9 mouse cellular contexts compared by ENCODE assay signal in the genomic region with DNA sequence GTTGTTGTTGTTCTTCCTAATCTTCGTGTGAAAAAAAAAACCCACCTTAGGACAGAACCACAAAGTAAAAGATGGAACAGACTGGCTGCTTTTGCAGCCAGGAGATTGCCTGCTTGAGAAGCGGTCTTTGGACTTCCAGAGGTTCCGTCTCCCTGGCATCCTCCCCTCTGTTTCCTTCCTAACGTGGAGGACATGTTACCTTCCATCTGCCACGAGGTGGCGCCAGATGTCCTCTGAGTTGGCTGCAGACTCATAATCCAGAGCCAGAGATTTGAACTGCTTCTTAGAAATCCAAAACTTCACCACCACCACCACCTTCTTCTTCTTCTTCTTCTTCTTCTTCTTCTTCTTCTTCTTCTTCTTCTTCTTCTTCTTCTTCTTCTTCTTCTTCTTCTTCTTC. TPM values are rescaled to one million over a fixed set of nuclear protein-coding genes. Genes with fewer than 3 reads are reported as not detected.
A peak's percentile ranks its signal among the peaks of the same experiment; 100 is the strongest.
DNase-seq lines count a peak whose midpoint lies in the region; ATAC-seq lines count a peak whose summit lies in the region.
"Had no signal": no experiment of that assay in that cellular context is flagged by ENCODE, and none has a peak within 500 bp of the region (broad histone marks: within the 10 kb centered on the region; RNA-seq: fewer than 3 reads in every experiment).

No protein-coding gene starts in this region.

- ATAC-seq in cerebellum, adult (ENCODE audit: insufficient number of reproducible peaks, low FRiP score, low TSS enrichment) = peak; percentile 62
- peak; percentile 86 for ATAC-seq in frontal cortex, adult (ENCODE audit: low TSS enrichment)
- ATAC-seq in hematopoietic stem cell, adult 5-6 weeks (replicated peaks in 1 of 2; ENCODE audit: insufficient read depth in 1 of 2, low FRiP score in 2 of 2, low TSS enrichment in 1 of 2, low read depth in 1 of 2, poor library complexity in 2 of 2, severe bottlenecking in 2 of 2) = peak; percentile 47 to 48; a peak in 3 of 4 replicates
- ATAC-seq in midbrain, embryonic 16.5 days = peak; percentile 49; the same call in 1 of the 2 replicates

- peaks cover 2% of the 10 kb centered on the region; the same call in 1 of the 2 replicates for H3K4me1 ChIP-seq in midbrain, embryonic 16.5 days (ENCODE audit: control insufficient read depth, insufficient read depth, low read length)

- no peaks in the 10 kb centered on the region for H3K27me3 ChIP-seq in midbrain, embryonic 16.5 days (ENCODE audit: control insufficient read depth, insufficient read depth, low read depth, low read length)
- H3K27me3 ChIP-seq: embryonic facial prominence, embryonic 12.5 days had no signal

- no peak overlapping the region for H3K27ac ChIP-seq in midbrain, embryonic 16.5 days (ENCODE audit: low read length)
- H3K27ac ChIP-seq: embryonic facial prominence, embryonic 12.5 days had no signal

- 3% methylated on average over 6 of the region's 6 CpGs for whole genome bisulfite sequencing in midbrain, embryonic 16.5 days

- H3K9me3 ChIP-seq in midbrain, embryonic 16.5 days (replicated peaks; ENCODE audit: control insufficient read depth, low read length, poor library complexity, severe bottlenecking) = no peaks in the 10 kb centered on the region
- H3K9me3 ChIP-seq: embryonic facial prominence, embryonic 12.5 days had no signal

- no peak overlapping the region for H3K4me3 ChIP-seq in midbrain, embryonic 16.5 days (ENCODE audit: low read depth, low read length)
- H3K4me3 ChIP-seq: embryonic facial prominence, embryonic 12.5 days had no signal

- no peak overlapping the region for H3K9ac ChIP-seq in midbrain, embryonic 16.5 days (ENCODE audit: low read depth, low read length)
- H3K9ac ChIP-seq: embryonic facial prominence, embryonic 12.5 days had no signal

- peak; percentile 81 for DNase-seq in layer of hippocampus, adult 11-12 months (ENCODE audit: low spot score)
- DNase-seq in layer of hippocampus, adult 9-10 months (ENCODE audit: low spot score) = no peak
- DNase-seq in layer of hippocampus, postnatal 36 days = peak; percentile 61 to 70
- DNase-seq in spleen, postnatal 10 days (ENCODE audit: low spot score in 2 of 2) = peak; percentile 45 to 84

- H3K36me3 ChIP-seq in midbrain, embryonic 16.5 days (ENCODE audit: control insufficient read depth, insufficient read depth, low read length) = no peaks in the 10 kb centered on the region

- H3K4me2 ChIP-seq in midbrain, embryonic 16.5 days (ENCODE audit: low read length) = no peak overlapping the region
- H3K4me2 ChIP-seq: embryonic facial prominence, embryonic 12.5 days had no signal

RNA-seq across cellular contexts. Expression of a gene that starts 19.1 kb away (rescaled TPM):
- 40.1 and 46.4 TPM in 2 replicates for total RNA-seq in hematopoietic stem cell, adult 5-6 weeks (2017)
- total RNA-seq in layer of hippocampus, postnatal 36 days (2021) = 1 to 10 TPM; 7.4 to 8.9 TPM
- 6.4 and 6.5 TPM in 2 replicates for polyA plus RNA-seq in midbrain, embryonic 16.5 days (2015; fragmentation: Nextera tagmentation; extraction: Ambion mirVana)
